Mouse (Mus musculus): ENCODE measurements around the gene Il9r.

DNA sequence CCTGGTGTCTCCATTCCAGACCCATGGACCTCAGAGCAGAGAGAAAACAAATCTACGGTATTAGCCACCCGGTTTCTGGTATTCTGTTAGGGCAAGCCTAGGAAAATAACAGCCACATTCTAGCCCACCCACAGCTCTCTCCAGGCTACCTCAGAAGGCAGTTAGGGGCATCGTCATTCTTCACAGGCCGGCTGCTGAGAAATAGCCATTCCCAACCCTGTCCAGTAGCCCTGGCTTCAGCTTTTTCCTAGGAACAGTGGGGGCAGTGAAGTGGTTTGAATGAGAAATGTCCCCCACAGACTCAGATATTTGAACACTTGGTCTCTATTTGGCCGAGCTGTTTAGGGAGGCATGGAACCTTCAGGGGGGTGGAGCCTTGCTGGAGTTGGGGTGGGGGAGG lies 10.6 kb downstream of the Il9r start:
- TF ChIP-seq CTCF (IDR thresholded peaks at IDR 0.05; ENCODE audit: low read depth) (no peak), EP300 (IDR thresholded peaks at IDR 0.05; ENCODE audit: low read depth) (no peak)

Data from liver, embryonic 14.5 days (tissue).